Mouse (Mus musculus) G1E (cell line): ENCODE data around the gene Pax1.

ENCODE experiments used
- CTCF ChIP-seq: IDR thresholded peaks from 2 replicates; pipeline ENCODE4 v1.5.1; 2012; ENCODE audit warnings: low read depth, low read length, inconsistent platforms, mixed read lengths
- GATA1 ChIP-seq: IDR thresholded peaks from 2 replicates; pipeline ENCODE4 v1.6.1; 2012; ENCODE audit warnings: borderline replicate concordance, low read length, inconsistent platforms, mixed read lengths

GRCm38 (mm10) chr2:147415037-147415436 is 53.3 kb downstream of the Pax1 start:
- TF ChIP-seq CTCF (no peak), GATA1 (no peak)
